Mouse (Mus musculus) heart, embryonic 14.5 days (tissue): Measurements from ENCODE around the gene Memo1. TPM values are rescaled to one million over a fixed set of nuclear protein-coding genes. Genes with fewer than 3 reads are reported as not detected.
"Not testable (repeated sequence)": the region's sequence is repeated elsewhere in the genome, so short reads cannot be mapped to it uniquely, and the experiment has no call there.

Experiments used
- ATAC-seq: fragments of 200-750 bp; cut with Nextera tagmentation; 2 replicates; pipeline ENCODE4 v1.8.0; 2017; ENCODE audit warnings: low read depth, moderate TSS enrichment; ENCODE audit not compliant: insufficient number of reproducible peaks, insufficient read depth, low FRiP score
- H3K27ac ChIP-seq, 2 experiments: fragments of 200-500 bp in 1 of 2; fragments of 300-500 bp in 1 of 2; sonication (generic) in 1 of 2; replicated peaks in 1 of 2; 2 replicates each; pipeline ENCODE4 v1.5.1; 2012 to 2014; ENCODE audit warnings: low read depth in 2 of 2, low read length in 2 of 2, control low read depth in 1 of 2, mild to moderate bottlenecking in 1 of 2, mixed read lengths in 1 of 2; ENCODE audit not compliant: control insufficient read depth in 1 of 2, insufficient read depth in 1 of 2
- H3K27me3 ChIP-seq: fragments of 300-500 bp; sonication (generic); 2 replicates; pipeline ENCODE4 v1.6.1; 2014; ENCODE audit warnings: mild to moderate bottlenecking, low read length, control low read depth; ENCODE audit not compliant: control insufficient read depth, insufficient read depth
- H3K36me3 ChIP-seq: fragments of 300-500 bp; sonication (generic); 2 replicates; pipeline ENCODE4 v1.6.1; 2014; ENCODE audit warnings: mild to moderate bottlenecking, control low read depth, low read length, mixed read lengths; ENCODE audit not compliant: control insufficient read depth, insufficient read depth
- H3K4me1 ChIP-seq, 2 experiments: fragments of 200-500 bp in 1 of 2; fragments of 300-500 bp in 1 of 2; sonication (generic) in 1 of 2; 2 replicates each; pipeline ENCODE4 v1.6.1; 2012 to 2014; ENCODE audit warnings: low read length in 2 of 2, control low read depth in 1 of 2, mixed read lengths in 1 of 2; ENCODE audit not compliant: control insufficient read depth in 2 of 2, insufficient read depth in 2 of 2
- H3K4me2 ChIP-seq: fragments of 300-500 bp; sonication (generic); 2 replicates; pipeline ENCODE4 v1.6.1; 2014; ENCODE audit warnings: mild to moderate bottlenecking, low read length
- H3K4me3 ChIP-seq, 2 experiments: fragments of 200-500 bp in 1 of 2; fragments of 300-500 bp in 1 of 2; sonication (generic) in 1 of 2; 2 replicates each; pipeline ENCODE4 v1.5.1; 2012 to 2014; ENCODE audit warnings: low read length in 2 of 2, mild to moderate bottlenecking in 2 of 2, control low read depth in 1 of 2, low read depth in 1 of 2, moderate library complexity in 1 of 2; ENCODE audit not compliant: control insufficient read depth in 1 of 2, insufficient read depth in 1 of 2
- H3K9ac ChIP-seq: fragments of 300-500 bp; sonication (generic); 2 replicates; pipeline ENCODE4 v1.6.1; 2014; ENCODE audit warnings: mild to moderate bottlenecking, low read length
- H3K9me3 ChIP-seq: fragments of 300-500 bp; sonication (generic); 2 replicates; pipeline ENCODE4 v1.6.1; 2016; ENCODE audit warnings: low read length, control low read depth; ENCODE audit not compliant: control insufficient read depth
- WGBS: fragments of 180-500 bp; shearing (Covaris S2); extraction: QIAGEN DNeasy Blood & Tissue Kit; methylation state at CpG from one replicate; pipeline ENCODE4 v1.1.7; 2014; 5-methylcytosine and 5-hydroxymethylcytosine counted together
- polyA plus RNA-seq: library from polyadenylated mRNA; unstranded; fragments of >200 nt; fragmentation: Nextera tagmentation; extraction: Ambion mirVana; gene quantifications from 2 replicates; pipeline ENCODE4 v1.2.1, GENCODE M21; 2014

Memo1 gene
- polyA plus RNA-seq, 1 experiment from 2014 or later = 80.7 TPM

DNA sequence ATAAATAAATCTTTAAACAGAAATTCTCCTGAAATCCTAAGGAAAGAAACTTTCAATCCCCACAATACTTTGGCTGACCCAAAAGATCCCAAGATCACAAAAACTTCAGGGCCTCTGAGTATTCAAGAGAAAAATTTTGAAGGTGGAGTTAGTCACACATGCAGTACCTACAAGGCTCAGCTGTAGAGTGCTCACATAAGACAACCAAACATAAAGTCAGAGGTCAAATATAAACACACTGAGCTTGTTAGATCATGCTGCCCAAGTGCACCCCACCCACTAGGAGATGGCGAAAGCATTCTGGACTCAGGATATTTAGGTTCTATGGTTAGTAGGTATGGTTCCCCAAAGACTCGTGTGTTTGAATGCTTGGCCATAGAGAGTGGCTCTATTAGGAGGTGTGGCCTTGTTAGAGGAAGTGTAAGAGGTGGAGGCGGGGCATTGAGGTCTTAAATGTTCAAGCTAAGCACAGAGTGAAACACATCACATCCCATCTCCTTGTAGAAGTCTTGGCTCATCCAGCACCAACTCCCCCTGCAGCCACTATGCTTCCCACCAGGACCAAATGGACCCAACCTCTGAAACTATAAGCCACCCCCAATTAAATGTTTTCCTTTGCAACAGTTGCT, 67.1 kb downstream of the Memo1 start:
- Histone ChIP-seq H3K9me3 (no peaks in the 10 kb centered on the region), H3K27me3 (no peaks in the 10 kb centered on the region), H3K9ac (no peak overlapping the region), H3K36me3 (peaks cover 26% of the 10 kb centered on the region), H3K4me3 (no peak overlapping the region), H3K27ac (no peak overlapping the region), H3K4me2 (no peak overlapping the region), H3K4me1 (no peaks in the 10 kb centered on the region)
- no peak for ATAC-seq
- 91% methylated on average over 3 of the region's 3 CpGs for WGBS

- no peaks in the 10 kb centered on the region for H3K9me3 ChIP-seq
- no peak overlapping the region for H3K27ac ChIP-seq
- ATAC-seq = no peak
- H3K4me2 ChIP-seq = no peak overlapping the region
- 74% methylated on average over 2 of the region's 2 CpGs for WGBS
- peaks cover 13% of the 10 kb centered on the region for H3K36me3 ChIP-seq
- no peaks in the 10 kb centered on the region for H3K27me3 ChIP-seq
- 0 out of 4 replicates have a peak, but pooled peaks cover 0 to 7% of the 10 kb centered on the region in 2 experiments for H3K4me1 ChIP-seq
- H3K9ac ChIP-seq = no peak overlapping the region
- H3K4me3 ChIP-seq = no peak overlapping the region
Observed at GRCm38 (mm10) chr17:74217304-74217703, 78.0 kb downstream of the Memo1 start.

GRCm38 (mm10) chr17:74212831-74213524, 82.3 kb downstream of the Memo1 start:
- H3K9ac ChIP-seq, H3K9me3 ChIP-seq, H3K4me1 ChIP-seq, H3K27me3 ChIP-seq, H3K4me2 ChIP-seq, ATAC-seq, H3K27ac ChIP-seq, H3K4me3 ChIP-seq: not testable (repeated sequence)
- peaks cover 24% of the 10 kb centered on the region for H3K36me3 ChIP-seq
- 91% methylated on average over 16 of the region's 16 CpGs for WGBS

DNA sequence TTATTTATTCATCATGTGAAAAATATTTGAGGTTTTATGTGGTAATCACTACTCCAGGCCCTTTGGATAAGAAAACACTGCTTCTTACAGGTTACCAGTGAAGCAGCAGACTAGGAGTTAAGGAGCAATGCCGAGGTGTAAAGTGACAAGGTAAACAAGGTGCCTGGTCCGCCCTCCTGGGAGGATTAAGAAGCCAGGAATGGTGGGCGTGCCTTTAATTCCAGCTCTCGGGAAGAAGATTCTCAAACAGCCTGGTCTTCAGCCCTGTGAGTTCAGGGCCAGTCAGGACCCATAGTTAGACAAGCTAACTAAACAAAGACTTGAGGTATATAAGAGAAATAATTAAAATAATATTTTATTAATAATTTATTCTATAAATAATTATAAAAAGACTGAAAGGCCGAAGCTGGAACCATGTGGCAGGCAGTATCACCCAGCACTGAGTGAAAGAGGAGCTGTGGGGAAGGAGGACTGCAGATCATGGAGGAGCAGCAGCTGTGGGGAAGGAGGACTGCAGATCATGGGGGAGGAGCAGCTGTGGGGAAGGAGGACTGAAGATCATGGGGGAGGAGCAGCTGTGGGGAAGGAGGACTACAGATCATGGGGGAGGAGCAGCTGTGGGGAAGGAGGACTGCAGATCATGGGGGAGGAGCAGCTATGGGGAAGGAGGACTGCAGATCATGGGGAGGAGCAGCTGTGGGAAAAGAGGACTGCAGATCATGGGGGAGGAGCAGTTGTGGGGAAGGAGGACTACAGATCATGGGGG, 86.0 kb downstream of the Memo1 start:
- ATAC-seq = no peak
- no peaks in the 10 kb centered on the region for H3K27me3 ChIP-seq
- H3K4me3 ChIP-seq = no peak overlapping the region
- 0 out of 4 replicates have a peak, but pooled peaks cover 0 to 3% of the 10 kb centered on the region in 2 experiments for H3K4me1 ChIP-seq
- H3K9me3 ChIP-seq = no peaks in the 10 kb centered on the region
- no peak overlapping the region for H3K27ac ChIP-seq
- peaks cover 23% of the 10 kb centered on the region for H3K36me3 ChIP-seq
- H3K4me2 ChIP-seq = no peak overlapping the region
- WGBS = 57% methylated on average over 5 of the region's 5 CpGs
- H3K9ac ChIP-seq = no peak overlapping the region

- peak overlapping the region; percentile 12; the same call in 1 of the 2 replicates for H3K4me2 ChIP-seq
- 24% methylated on average over 2 of the region's 2 CpGs for WGBS
- peak; percentile 68; the same call in 1 of the 2 replicates for ATAC-seq
Observed at GRCm38 (mm10) chr17:74195943-74196342, 99.4 kb downstream of the Memo1 start.

GRCm38 (mm10) chr17:74194755-74195154, 100.6 kb downstream of the Memo1 start:
- Histone ChIP-seq H3K27ac (no peak overlapping the region), H3K36me3 (peaks cover 8% of the 10 kb centered on the region), H3K27me3 (no peaks in the 10 kb centered on the region), H3K9me3 (no peaks in the 10 kb centered on the region), H3K4me2 (no peak overlapping the region), H3K9ac (no peak overlapping the region), H3K4me1 (peaks cover 0 to 9% of the 10 kb centered on the region in 2 experiments; a peak in 2 of 4 replicates), H3K4me3 (no peak overlapping the region)
- 83% methylated on average over 9 of the region's 9 CpGs for WGBS
- no peak for ATAC-seq

More at GRCm38 (mm10) chr17:74195943-74196342, 99.4 kb downstream of the Memo1 start:
- Histone ChIP-seq H3K9ac (no peak overlapping the region), H3K36me3 (peaks cover 11% of the 10 kb centered on the region), H3K9me3 (no peaks in the 10 kb centered on the region), H3K27ac (peak overlapping the region; percentile 49 to 58; a peak in 3 of 4 replicates), H3K4me1 (peaks cover 0 to 9% of the 10 kb centered on the region in 2 experiments; a peak in 2 of 4 replicates), H3K4me3 (no peak overlapping the region), H3K27me3 (no peaks in the 10 kb centered on the region)

- Histone ChIP-seq H3K9me3 (no peaks in the 10 kb centered on the region), H3K27ac (no peak overlapping the region), H3K36me3 (peaks cover 8% of the 10 kb centered on the region; the same call in 1 of the 2 replicates), H3K4me1 (peaks cover 0 to 9% of the 10 kb centered on the region in 2 experiments; a peak in 2 of 4 replicates), H3K9ac (no peak overlapping the region), H3K4me3 (no peak overlapping the region), H3K4me2 (no peak overlapping the region), H3K27me3 (no peaks in the 10 kb centered on the region)
- no peak for ATAC-seq
- 56% methylated on average over 1 of the region's 1 CpGs for WGBS
Observed at GRCm38 (mm10) chr17:74193463-74193862, 101.9 kb downstream of the Memo1 start.
